Mouse (Mus musculus) hindbrain, postnatal 0 days (tissue): ENCODE measurements around the gene Sema4a. TPM values are rescaled to one million over a fixed set of nuclear protein-coding genes. Genes with fewer than 3 reads are reported as not detected.
A peak's percentile ranks its signal among the peaks of the same experiment; 100 is the strongest.

ENCODE experiments used
- ATAC-seq: fragments of 200-750 bp; cut with Nextera tagmentation; 2 replicates; pipeline ENCODE4 v1.8.0; 2017; ENCODE audit warnings: mild to moderate bottlenecking, moderate TSS enrichment, moderate library complexity
- DNase-seq: peaks from one replicate; pipeline ENCODE4 v3.0.0-alpha.2; 2015; ENCODE audit warnings: low spot score
- H3K27ac ChIP-seq: fragments of 300-500 bp; sonication (generic); 2 replicates; pipeline ENCODE4 v1.5.1; 2014; ENCODE audit warnings: mild to moderate bottlenecking
- H3K27me3 ChIP-seq: fragments of 300-500 bp; sonication (generic); 2 replicates; pipeline ENCODE4 v1.6.1; 2014; ENCODE audit warnings: low read length, mixed read lengths; ENCODE audit not compliant: insufficient read depth
- H3K36me3 ChIP-seq: fragments of 300-500 bp; sonication (generic); 2 replicates; pipeline ENCODE4 v1.6.1; 2014; ENCODE audit warnings: low read length, mixed read lengths; ENCODE audit not compliant: insufficient read depth
- H3K4me1 ChIP-seq: fragments of 300-500 bp; sonication (generic); 2 replicates; pipeline ENCODE4 v1.6.1; 2014; ENCODE audit warnings: antibody characterized with exemption, low read length, mixed read lengths; ENCODE audit not compliant: insufficient read depth
- H3K4me2 ChIP-seq: fragments of 300-500 bp; sonication (generic); 2 replicates; pipeline ENCODE4 v1.6.1; 2014; ENCODE audit warnings: low read depth, mild to moderate bottlenecking, low read length, moderate library complexity, mixed read lengths
- H3K4me3 ChIP-seq: fragments of 300-500 bp; sonication (generic); 2 replicates; pipeline ENCODE4 v1.5.1; 2014; ENCODE audit warnings: low read length
- H3K9ac ChIP-seq: fragments of 300-500 bp; sonication (generic); replicated peaks from 2 replicates; pipeline ENCODE4 v1.6.1; 2014; ENCODE audit warnings: mild to moderate bottlenecking, low read length, moderate library complexity, mixed read lengths
- H3K9me3 ChIP-seq: fragments of 300-500 bp; sonication (generic); 2 replicates; pipeline ENCODE4 v1.6.1; 2016; ENCODE audit warnings: low read length, mixed read lengths
- CTCF ChIP-seq: IDR thresholded peaks from 2 replicates; pipeline ENCODE4 v1.5.1; 2016; ENCODE audit warnings: antibody characterized with exemption, control low read depth, low read depth
- WGBS: fragments of 180-500 bp; shearing (Covaris S2); extraction: QIAGEN DNeasy Blood & Tissue Kit; methylation state at CpG from one replicate; pipeline ENCODE4 v1.1.7; 2014; 5-methylcytosine and 5-hydroxymethylcytosine counted together
- polyA plus RNA-seq: library from polyadenylated mRNA; unstranded; fragments of >200 nt; fragmentation: Nextera tagmentation; extraction: Ambion mirVana; gene quantifications from 2 replicates; pipeline ENCODE4 v1.2.1, GENCODE M21; 2015
- total RNA-seq: library from RNA; depleted of rRNA; stranded (reverse); fragments of >200 nt; gene quantifications from 2 replicates; pipeline ENCODE4 v1.2.3, GENCODE M21; 2014

Sema4a gene
- total and polyA plus RNA-seq, 2 experiments from 2014 or later, result 26.5 to 45.2 TPM

DNA sequence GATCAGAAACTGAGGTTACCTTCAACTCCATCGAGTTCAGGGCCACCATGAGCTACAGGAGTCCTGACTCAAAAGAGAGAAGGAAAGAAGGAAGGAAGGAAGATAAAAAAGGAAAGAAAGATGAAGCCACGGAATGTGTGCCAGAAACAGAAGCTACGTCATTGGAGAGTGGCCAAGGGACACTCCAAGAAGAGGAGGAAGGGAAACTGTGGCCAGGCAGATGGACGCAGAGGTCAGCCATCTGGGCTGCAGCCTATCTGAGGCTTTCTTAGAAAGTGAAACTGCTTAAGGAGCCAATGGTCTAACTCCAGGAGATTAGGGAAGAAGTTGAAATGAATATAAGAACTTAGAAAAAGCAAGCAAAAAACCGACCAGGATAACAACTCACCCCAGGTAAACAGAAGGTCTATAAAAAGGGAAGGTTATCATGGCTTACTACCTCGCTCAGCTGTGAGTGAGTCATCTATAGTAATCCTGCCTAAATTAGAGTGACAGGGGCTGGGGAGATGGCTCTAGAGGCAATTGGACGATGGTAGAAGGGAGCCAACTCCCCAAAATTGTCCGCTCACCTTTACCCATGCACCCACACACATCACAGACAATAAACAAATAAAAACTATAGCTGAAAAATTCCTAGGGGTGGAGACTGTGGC is 14.4 kb downstream of the Sema4a start:
- no peak overlapping the region for H3K9ac ChIP-seq
- H3K4me3 ChIP-seq, result no peak overlapping the region
- ATAC-seq (no peak), DNase-seq (no peak)
- H3K36me3 ChIP-seq, result peaks cover 2% of the 10 kb centered on the region; the same call in 1 of the 2 replicates
- H3K9me3 ChIP-seq, result no peaks in the 10 kb centered on the region
- 76% methylated on average over 8 of the region's 8 CpGs for WGBS
- H3K27me3 ChIP-seq, result no peaks in the 10 kb centered on the region
- no peak overlapping the region for H3K4me2 ChIP-seq
- TF ChIP-seq CTCF, result no peak
- H3K4me1 ChIP-seq, result 0 out of 2 replicates have a peak, but pooled peaks cover 4% of the 10 kb centered on the region
- no peak overlapping the region for H3K27ac ChIP-seq

DNA sequence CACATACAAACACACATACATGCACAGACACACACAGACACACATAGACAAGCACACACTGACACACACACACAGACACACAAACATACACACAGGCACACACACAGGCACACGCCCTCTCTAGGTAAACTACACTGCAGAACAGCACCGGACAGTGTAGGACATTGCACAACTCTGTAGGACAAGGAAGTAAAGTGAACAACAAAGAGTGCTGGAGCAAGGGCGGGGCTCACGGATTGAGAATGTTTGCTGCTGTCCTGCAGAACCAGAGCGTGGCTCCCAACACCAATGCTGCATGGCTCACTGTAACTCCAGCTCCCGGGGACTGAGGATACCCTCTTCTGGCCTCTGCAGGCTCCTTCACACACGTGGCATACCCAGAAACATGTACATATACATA is 18.1 kb downstream of the Sema4a start:
- 73% methylated on average over 7 of the region's 7 CpGs for WGBS
- no peaks in the 10 kb centered on the region for H3K9me3 ChIP-seq
- no peak for DNase-seq
- H3K36me3 ChIP-seq, result peaks cover 11% of the 10 kb centered on the region
- H3K4me2 ChIP-seq, result no peak overlapping the region
- H3K9ac ChIP-seq, result no peak overlapping the region
- H3K4me3 ChIP-seq, result no peak overlapping the region
- no peak for ATAC-seq
- H3K27me3 ChIP-seq, result no peaks in the 10 kb centered on the region
- no peak for TF ChIP-seq CTCF
- H3K4me1 ChIP-seq, result peaks cover 5% of the 10 kb centered on the region; the same call in 1 of the 2 replicates
- no peak overlapping the region for H3K27ac ChIP-seq

DNA sequence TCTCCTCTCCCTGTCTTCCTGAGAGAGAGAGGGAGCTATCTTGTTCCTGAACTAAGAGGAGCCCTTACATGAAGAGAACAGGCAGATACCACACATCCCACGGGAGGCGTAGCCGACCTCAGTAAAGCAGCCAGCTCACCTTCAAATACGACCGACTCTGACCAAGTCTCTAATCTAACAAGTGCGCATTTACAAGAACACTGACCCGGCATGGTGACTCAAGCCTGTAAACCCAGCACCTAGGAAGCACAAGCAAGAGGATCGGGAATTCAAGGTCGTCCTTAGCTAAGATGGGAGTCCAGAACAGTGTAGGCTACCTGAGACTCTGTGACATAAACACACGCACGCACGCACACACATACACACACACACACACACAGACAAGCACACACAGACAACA is 18.5 kb downstream of the Sema4a start:
- ATAC-seq (no peak), DNase-seq (no peak)
- Histone ChIP-seq H3K9ac (no peak overlapping the region), H3K4me3 (no peak overlapping the region), H3K4me2 (no peak overlapping the region), H3K27me3 (no peaks in the 10 kb centered on the region), H3K9me3 (no peaks in the 10 kb centered on the region), H3K27ac (no peak overlapping the region), H3K36me3 (peaks cover 11% of the 10 kb centered on the region), H3K4me1 (peaks cover 5% of the 10 kb centered on the region; the same call in 1 of the 2 replicates)
- WGBS, result 88% methylated on average over 12 of the region's 12 CpGs
- no peak for TF ChIP-seq CTCF

DNA sequence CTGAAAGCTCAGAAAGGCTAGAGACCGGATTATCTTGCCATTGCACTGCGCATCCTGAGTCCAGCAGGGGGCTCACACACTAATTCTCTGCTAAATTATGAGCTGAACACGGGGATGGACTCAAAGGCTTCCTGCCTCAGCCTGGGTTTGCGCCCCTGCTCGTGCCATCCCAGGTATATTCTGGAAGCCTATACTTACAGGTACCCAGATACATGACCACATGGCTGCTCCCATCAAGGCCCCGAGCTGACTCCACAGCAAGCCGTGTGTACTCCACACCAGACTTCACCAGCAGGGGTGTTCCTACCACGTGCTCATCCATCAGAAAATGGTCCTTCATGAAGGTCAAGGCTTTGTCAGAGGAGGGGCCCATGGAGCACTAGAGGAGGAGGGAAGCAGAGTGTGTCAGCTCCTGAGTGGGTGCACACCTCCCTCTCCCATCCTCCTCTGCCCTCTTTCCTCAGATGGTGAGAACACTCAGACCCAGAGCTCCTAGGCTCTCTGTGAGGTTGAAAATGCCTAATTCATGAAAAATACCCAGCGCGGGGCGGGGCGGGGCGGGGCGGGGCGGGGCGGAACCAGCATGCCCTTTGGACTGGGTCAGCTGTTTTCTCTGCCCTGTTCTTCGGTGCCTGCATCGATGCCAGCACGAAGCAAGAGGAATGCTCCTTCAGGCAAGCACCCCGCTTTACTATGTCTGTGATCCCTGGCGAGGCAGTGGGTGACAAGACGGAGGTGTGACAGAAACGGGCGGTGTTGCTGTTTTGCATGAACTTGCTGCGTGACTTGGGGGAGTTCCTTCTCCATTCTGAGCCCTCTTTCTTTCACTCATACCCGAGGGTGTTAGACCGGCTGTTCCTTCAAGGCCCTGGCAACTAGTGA is 20.2 kb downstream of the Sema4a start:
- peaks cover 5% of the 10 kb centered on the region; the same call in 1 of the 2 replicates for H3K4me1 ChIP-seq
- peak overlapping the region; percentile 18 for H3K4me2 ChIP-seq
- no peak overlapping the region for H3K9ac ChIP-seq
- DNase-seq, result peak; percentile 78
- H3K4me3 ChIP-seq, result no peak overlapping the region
- H3K27me3 ChIP-seq, result no peaks in the 10 kb centered on the region
- H3K9me3 ChIP-seq, result no peaks in the 10 kb centered on the region
- TF ChIP-seq CTCF, result peak; percentile 78
- H3K27ac ChIP-seq, result 0 out of 2 replicates have a peak overlapping the region, but pooled peaks have one; percentile 26
- 17% methylated on average over 27 of the region's 27 CpGs for WGBS
- peaks cover 11% of the 10 kb centered on the region; the same call in 1 of the 2 replicates for H3K36me3 ChIP-seq
- peak; percentile 25; the same call in 1 of the 2 replicates for ATAC-seq

DNA sequence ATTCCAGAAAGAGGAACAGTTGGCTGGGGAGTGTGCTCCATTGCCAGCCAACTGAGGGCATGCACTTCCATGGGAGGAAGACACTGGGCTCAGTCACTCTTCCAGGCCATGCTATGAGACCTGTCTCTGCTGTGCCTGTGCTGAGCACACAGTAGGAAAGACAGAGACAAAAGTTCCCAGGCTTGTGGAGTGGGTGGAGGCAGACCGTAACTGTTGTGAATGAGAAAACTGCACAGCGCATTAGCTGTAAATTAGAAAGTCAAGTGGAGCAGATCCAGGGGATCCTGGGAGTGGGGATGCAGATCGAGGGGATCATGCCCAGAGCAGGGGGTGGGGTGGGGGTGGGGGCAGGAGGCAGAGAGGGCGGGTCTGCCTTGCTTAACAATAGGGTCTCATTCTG is 21.4 kb downstream of the Sema4a start:
- H3K27me3 ChIP-seq, result no peaks in the 10 kb centered on the region
- ATAC-seq (no peak), DNase-seq (no peak)
- no peak overlapping the region for H3K9ac ChIP-seq
- no peak overlapping the region for H3K4me3 ChIP-seq
- H3K36me3 ChIP-seq, result peaks cover 11% of the 10 kb centered on the region
- no peak overlapping the region for H3K27ac ChIP-seq
- peaks cover 5% of the 10 kb centered on the region; the same call in 1 of the 2 replicates for H3K4me1 ChIP-seq
- no peak overlapping the region for H3K4me2 ChIP-seq
- 44% methylated on average over 4 of the region's 4 CpGs for WGBS
- TF ChIP-seq CTCF, result no peak
- H3K9me3 ChIP-seq, result no peaks in the 10 kb centered on the region

DNA sequence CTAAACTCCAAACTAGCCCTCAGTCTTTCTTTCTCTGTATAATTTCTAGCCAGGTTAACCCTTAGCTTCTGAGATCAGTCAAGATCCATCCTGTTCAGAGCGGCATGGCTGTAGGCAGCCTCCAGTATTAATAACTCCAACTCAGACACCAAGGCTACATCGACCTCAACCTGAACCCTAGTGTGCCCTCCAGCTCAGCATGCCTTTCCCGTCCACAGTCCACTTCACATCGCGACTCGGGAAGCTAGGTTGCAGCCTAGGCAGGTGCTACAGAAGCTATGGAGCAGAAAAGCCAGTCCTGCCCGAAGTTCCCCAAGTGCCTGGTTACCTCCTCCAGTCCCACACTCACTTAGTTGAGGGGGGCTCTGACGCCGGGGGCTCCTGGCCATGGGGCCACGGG is 23.5 kb downstream of the Sema4a start:
- Histone ChIP-seq H3K27me3 (no peaks in the 10 kb centered on the region), H3K9me3 (no peaks in the 10 kb centered on the region), H3K36me3 (peaks cover 11% of the 10 kb centered on the region), H3K9ac (0 out of 2 replicates have a peak overlapping the region, but pooled peaks have one; percentile 2), H3K4me3 (no peak overlapping the region), H3K4me2 (peak overlapping the region; percentile 41; the same call in 1 of the 2 replicates), H3K27ac (peak overlapping the region; percentile 20; the same call in 1 of the 2 replicates), H3K4me1 (peaks cover 5% of the 10 kb centered on the region; the same call in 1 of the 2 replicates)
- TF ChIP-seq CTCF, result no peak
- 82% methylated on average over 10 of the region's 10 CpGs for WGBS
- no peak for ATAC-seq
- DNase-seq, result no peak
